Mouse (Mus musculus): ENCODE results near the gene Trim12a.
A peak's percentile ranks its signal among the peaks of the same experiment; 100 is the strongest.
"Not testable (repeated sequence)": the region's sequence is repeated elsewhere in the genome, so short reads cannot be mapped to it uniquely, and the experiment has no call there.

Gene Trim12a

GRCm38 (mm10) chr7:104315369-104316080 lies at the start of gene Trim12a:
TSS of gene Trim12a (minus strand) at chr7:104315466.
- not testable (repeated sequence) for DNase-seq (ENCODE audit: low spot score)

GRCm38 (mm10) chr7:104353600-104353967 lies 38.3 kb upstream of the Trim12a start:
- DNase-seq (ENCODE audit: low spot score), result no peak

DNA sequence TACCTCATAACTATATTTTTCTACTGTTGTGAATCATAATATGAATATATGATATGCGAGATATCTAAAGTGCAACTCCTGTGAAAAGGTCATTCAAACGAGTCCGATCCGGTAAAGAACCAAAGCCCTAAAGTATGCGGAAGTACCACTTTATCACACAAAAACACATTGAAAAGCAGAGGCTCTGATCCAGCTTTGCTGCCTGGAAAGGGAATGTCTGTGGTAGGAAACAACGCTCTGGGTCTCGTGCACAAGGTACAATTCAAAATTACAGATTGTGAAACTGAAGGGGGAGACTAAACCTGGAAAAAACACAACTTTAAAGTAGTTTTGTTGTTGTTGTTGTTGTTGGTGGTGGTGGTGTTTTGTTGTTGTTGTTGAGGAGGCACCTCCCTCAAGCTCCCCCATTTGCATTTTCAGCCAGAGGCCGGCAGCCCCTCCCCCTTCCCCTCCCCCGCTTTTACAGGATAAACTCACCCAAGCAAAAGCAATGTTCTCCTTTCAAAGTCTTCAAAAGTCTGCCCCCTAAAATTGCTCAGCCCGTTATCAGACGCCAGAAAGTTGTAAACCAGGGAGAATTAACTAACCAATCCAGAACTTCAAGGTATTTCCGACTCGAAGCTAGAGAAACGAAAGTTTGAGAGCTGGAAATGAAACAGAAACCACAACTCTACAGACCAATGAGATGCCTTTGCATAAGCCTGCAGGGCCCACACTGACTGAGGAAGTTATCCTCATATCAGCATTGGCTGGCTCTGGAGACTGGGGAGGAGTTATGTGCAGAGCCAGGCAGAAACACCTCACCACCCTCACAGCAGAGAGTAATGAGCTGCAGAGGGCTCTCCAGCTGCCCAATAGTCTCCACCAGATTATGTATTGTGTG lies 37.7 kb upstream of the Trim12a start, which contains the start of gene Trim12c:
Gene Trim12c, minus strand, starts transcription at position 646 of the 883 bp plus-strand sequence.
- peak; percentile 77 for DNase-seq (ENCODE audit: low spot score)

- not testable (repeated sequence) for DNase-seq (ENCODE audit: low spot score)
These were observed 32.8 kb upstream of the Trim12a start for GRCm38 (mm10) chr7:104348043-104348442.

DNA sequence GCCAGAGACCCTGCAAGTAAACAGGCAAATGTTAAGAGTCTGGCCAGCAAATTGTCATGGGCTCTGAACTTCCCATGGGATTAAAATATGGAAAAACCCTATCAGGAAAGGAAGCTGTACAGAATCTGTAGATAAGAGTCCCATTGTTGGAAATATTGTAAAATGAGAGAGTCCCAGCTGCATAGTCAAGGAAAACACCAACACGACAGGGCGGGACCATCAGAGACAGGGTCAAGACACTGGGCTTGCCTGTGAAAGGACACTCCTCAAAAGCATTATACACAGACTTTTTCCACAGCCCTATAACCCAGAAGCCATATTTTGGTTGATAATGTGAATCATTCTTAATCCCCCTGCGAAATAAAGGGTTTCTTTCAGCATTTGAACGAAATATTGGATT lies 25.5 kb upstream of the Trim12a start:
- not testable (repeated sequence) for DNase-seq (ENCODE audit: low spot score)

- not testable (repeated sequence) for DNase-seq (ENCODE audit: low spot score)
These were observed 20.3 kb upstream of the Trim12a start for GRCm38 (mm10) chr7:104335547-104335946.

DNA sequence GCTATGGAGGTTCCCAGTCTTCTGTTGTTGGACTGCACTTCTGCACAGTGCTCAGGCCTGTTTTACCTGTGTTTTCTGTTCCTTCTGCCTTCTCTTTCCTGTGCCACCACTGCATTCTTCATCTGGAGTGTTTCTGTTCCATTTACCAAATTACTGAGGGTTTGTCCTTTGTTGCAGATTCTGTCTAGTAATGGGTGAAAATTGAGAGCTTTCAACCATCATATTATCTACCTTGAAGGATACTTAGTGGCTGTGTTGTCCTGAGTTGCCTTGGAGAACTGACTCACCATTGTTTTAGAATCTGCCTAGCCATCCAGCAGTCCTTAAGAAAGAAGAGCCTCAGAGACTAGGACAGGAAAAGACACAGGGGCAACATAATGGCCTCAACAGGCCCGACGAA lies 13.9 kb upstream of the Trim12a start, which contains the start of gene Trim34b:
Gene Trim34b, plus strand, starts transcription at position 301 of the 400 bp plus-strand sequence.
- DNase-seq (ENCODE audit: low spot score), result not testable (repeated sequence)

DNA sequence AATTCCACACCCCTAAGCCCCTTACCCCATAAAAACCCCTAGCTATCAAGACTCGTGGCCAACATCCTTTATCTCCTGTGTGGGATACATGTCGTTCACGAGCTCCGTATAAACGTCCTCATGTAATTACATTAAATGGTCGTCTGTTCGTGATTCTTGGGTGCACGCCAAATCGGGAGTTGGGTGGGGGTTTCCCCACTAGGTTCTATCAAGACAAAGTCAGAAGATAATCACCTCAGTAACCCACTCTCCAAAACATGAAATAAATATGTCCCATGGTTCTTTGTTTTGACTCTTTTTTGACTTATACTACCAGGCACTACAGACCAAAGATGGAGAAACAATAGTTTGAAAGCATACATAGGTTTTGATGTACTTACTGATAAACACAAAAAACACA lies 6.8 kb upstream of the Trim12a start:
- DNase-seq (ENCODE audit: low spot score), result no peak

DNA sequence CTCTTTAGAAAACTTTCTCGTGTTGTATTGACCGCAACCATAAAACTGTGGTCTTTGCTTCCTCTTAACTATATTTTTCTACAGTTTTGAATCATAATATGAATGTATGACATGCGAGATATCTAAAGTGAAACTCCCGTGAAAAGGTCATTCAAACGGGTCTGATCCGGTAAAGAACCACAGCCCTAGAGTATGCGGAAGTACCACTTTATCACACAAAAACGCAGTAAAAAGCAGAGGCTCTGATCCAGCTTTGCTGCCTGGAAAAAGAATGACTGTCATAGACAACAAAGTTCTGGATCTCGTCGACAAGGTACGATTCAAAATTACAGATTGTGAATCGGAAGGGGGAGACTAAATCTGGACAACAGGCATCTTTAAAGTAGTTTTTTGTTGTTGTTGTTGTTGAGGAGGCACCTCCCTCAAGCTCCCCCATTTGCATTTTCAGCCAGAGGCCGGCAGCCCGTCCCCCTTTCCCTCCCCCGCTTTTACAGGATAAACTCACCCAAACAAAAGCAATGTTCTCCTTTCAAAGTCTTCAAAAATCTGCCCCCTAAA lies 391 bp downstream of the Trim12a start:
- peak; percentile 13 for DNase-seq (ENCODE audit: low spot score)

DNA sequence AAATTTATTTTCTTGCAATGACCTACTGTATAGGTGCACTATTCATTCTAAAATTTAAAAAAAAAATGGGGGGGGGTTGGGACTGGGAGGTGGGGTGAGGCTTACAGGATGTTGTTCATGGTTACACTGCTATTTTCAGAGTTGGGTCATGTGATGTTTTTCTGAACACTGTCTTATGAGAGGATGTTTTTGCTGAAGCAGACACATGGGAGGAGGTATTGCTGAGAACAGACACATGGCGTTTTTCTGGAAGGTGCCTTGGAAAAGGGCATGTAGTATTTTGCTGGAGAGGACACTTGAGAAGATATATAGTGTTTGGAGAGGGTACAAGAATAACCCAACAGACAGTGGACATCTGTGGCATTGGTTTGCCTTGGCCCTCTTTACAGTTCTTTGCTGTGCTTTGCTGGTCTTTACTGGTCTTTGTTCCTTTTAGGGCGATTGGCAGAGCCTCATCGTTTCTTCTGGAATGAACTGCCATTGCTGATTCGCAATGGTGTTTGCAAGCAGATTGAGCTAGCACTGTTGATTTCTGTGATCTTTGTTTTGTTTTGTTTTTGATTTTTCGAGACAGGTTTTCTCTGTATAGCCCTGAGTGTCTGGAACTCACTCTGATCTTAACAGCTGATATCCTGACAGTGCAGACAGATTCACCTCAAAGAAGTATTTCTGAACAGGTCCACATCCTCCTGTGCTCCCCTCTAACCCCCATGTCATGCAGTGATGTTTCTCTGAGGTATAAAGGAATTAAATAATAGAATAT lies 23.4 kb downstream of the Trim12a start:
- no peak for DNase-seq (ENCODE audit: low spot score)

GRCm38 (mm10) chr7:104290641-104291040 lies 24.6 kb downstream of the Trim12a start:
- no peak for DNase-seq (ENCODE audit: low spot score)

- not testable (repeated sequence) for DNase-seq (ENCODE audit: low spot score)
These were observed 27.5 kb downstream of the Trim12a start, which contains the start of gene Trim5 for GRCm38 (mm10) chr7:104287576-104288443. TSS of gene Trim5 (minus strand) at chr7:104288094.

DNA sequence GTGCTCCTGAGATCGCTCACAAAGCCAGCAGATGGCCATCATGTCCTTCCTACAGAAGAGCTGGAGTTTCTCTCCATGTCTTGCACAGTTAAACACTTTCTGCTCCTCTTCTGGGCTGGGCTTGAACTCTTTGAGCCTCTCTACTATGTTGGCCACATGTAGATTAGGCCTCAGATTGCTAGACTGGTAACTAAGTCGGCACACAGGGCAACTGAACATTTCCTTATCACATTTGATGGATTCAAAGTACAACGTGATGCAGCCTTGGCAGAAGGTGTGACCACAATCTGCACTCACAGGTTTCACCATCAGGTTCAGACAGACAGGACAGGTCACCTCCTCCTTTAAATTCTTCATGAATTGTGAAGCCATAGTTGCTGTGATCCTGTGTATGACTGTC lies 35.9 kb downstream of the Trim12a start:
- DNase-seq (ENCODE audit: low spot score), result not testable (repeated sequence)

DNA sequence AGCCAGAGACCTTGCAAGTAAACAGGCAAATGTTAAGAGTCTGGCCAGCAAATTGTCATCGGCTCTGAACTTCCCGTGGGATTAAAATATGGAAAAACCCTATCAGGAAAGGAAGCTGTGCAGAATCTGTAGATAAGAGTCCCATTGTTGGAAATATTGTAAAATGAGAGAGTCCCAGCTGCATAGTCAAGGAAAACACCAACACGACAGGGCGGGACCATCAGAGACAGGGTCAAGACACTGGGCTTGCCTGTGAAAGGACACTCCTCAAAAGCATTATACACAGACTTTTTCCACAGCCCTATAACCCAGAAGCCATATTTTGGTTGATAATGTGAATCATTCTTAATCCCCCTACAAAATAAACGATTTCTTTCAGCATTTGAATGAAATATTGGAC lies 49.9 kb downstream of the Trim12a start:
- not testable (repeated sequence) for DNase-seq (ENCODE audit: low spot score)

DNA sequence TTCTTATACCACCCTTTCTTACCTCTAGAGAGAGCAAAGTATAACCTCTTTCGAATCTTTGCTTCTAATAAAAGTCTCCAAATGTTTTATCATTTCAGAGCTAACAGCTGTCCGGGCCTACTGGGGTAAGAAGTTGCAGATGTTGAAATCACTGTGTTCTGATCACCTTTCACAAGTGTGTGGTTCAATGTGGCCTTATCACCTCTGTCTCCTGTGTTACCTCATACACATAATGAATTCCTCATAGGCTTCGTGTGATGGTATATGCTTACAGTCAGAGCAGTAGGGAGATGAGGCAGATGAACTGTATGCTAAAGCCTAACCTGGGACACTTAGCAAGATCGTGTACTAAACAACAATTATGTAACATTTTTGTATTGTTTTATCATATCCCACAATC lies 54.9 kb downstream of the Trim12a start:
- DNase-seq (ENCODE audit: low spot score), result not testable (repeated sequence)
